Mouse (Mus musculus): Measurements from ENCODE around the gene Kcnj15.

GRCm38 (mm10) chr16:95241581-95241980 lies 15.8 kb upstream of the Kcnj15 start:
- TF ChIP-seq GATA1 (IDR thresholded peaks at IDR 0.05; ENCODE audit: borderline replicate concordance, low read length) = no peak
- TF ChIP-seq FLI1 (IDR thresholded peaks at IDR 0.05; ENCODE audit: low read length) = no peak
